Mouse (Mus musculus): ENCODE measurements around the gene Cyb5rl.

- TF ChIP-seq CTCF (IDR thresholded peaks at IDR 0.05; ENCODE audit: low read depth, low read length), result no peak
- no peak for TF ChIP-seq POLR2A (IDR thresholded peaks at IDR 0.05; ENCODE audit: borderline replicate concordance, low read depth, low read length)
Observed at GRCm38 (mm10) chr4:107091696-107092095, 24.9 kb downstream of the Cyb5rl start.
